Mouse (Mus musculus) hindbrain, embryonic 12.5 days (tissue): ENCODE measurements around the gene Svbp. TPM values are rescaled to one million over a fixed set of nuclear protein-coding genes. Genes with fewer than 3 reads are reported as not detected.

Experiments
- polyA plus RNA-seq: library from polyadenylated mRNA; unstranded; fragments of >200 nt; fragmentation: Nextera tagmentation; extraction: Ambion mirVana; gene quantifications from 2 replicates; pipeline ENCODE4 v1.2.1, GENCODE M21; 2016

Gene Svbp
- polyA plus RNA-seq, 1 experiment from 2014 or later = 193 TPM

Other genes with a start within 250 kb of the Svbp start
- gene Lao1, start 233.7 kb upstream of the Svbp start, polyA plus RNA-seq = not detected in 2 replicates
- 103 and 112 TPM in 2 replicates for gene Slc2a1, start 86.6 kb upstream of the Svbp start, polyA plus RNA-seq
- gene Zfp691, start 21.1 kb upstream of the Svbp start, polyA plus RNA-seq = 7.3 and 9.7 TPM in 2 replicates
- 7.4 and 7.9 TPM in 2 replicates for gene Ermap, start 5.3 kb upstream of the Svbp start, polyA plus RNA-seq
- gene Tmem269, start 22.9 kb downstream of the Svbp start, polyA plus RNA-seq = 0.28 TPM in 1 of 2 replicates, not detected in the other
- gene AU022252, start 37.4 kb downstream of the Svbp start, polyA plus RNA-seq = 36.3 and 38.7 TPM in 2 replicates
- gene P3h1, start 37.6 kb downstream of the Svbp start, polyA plus RNA-seq = 23.0 and 24.5 TPM in 2 replicates
- 0.43 and 0.63 TPM in 2 replicates for gene Cldn19, start 60.1 kb downstream of the Svbp start, polyA plus RNA-seq
- 1,173 and 1,272 TPM in 2 replicates for gene Ybx1, start 99.3 kb downstream of the Svbp start, polyA plus RNA-seq
- 78.4 and 87.1 TPM in 2 replicates for gene Ppih, start 125.2 kb downstream of the Svbp start, polyA plus RNA-seq
- 15.7 and 16.2 TPM in 2 replicates for gene Ccdc30, start 220.2 kb downstream of the Svbp start, polyA plus RNA-seq
- gene Ppcs, start 227.1 kb downstream of the Svbp start, polyA plus RNA-seq = 24.3 and 24.5 TPM in 2 replicates
- gene Zmynd12, start 227.5 kb downstream of the Svbp start, polyA plus RNA-seq = 0.23 and 0.55 TPM in 2 replicates